7 mouse cellular contexts compared by ENCODE assay signal in genomic region chr16:23988466-23989208, GRCm38 (mm10). TPM values are rescaled to one million over a fixed set of nuclear protein-coding genes. Genes with fewer than 3 reads are reported as not detected.
DNase-seq lines count a peak whose midpoint lies in the region; ATAC-seq lines count a peak whose summit lies in the region.

Gm37419 (plus strand) TSS chr16:23988482.
Bcl6 (minus strand) TSS chr16:23988852.

- no peaks in the 10 kb centered on the region for H3K9me3 ChIP-seq in embryonic facial prominence, embryonic 13.5 days
- H3K9me3 ChIP-seq in limb, embryonic 13.5 days = no peaks in the 10 kb centered on the region
- no peaks in the 10 kb centered on the region for H3K9me3 ChIP-seq in midbrain, embryonic 15.5 days

- peak within 1 kb of the TSS; percentile 89 for H3K9ac ChIP-seq in embryonic facial prominence, embryonic 13.5 days
- peak within 1 kb of the TSS; percentile 89 for H3K9ac ChIP-seq in limb, embryonic 13.5 days
- peak within 1 kb of the TSS; percentile 74 for H3K9ac ChIP-seq in midbrain, embryonic 15.5 days

- peak within 1 kb of the TSS; percentile 92 for H3K4me2 ChIP-seq in embryonic facial prominence, embryonic 13.5 days
- H3K4me2 ChIP-seq in limb, embryonic 13.5 days (replicated peaks) = peak within 1 kb of the TSS; percentile 95
- peak within 1 kb of the TSS; percentile 92 for H3K4me2 ChIP-seq in midbrain, embryonic 15.5 days

- WGBS in embryonic facial prominence, embryonic 13.5 days = under 1% methylated on average over 68 of the region's 68 CpGs
- under 1% methylated on average over 68 of the region's 68 CpGs for WGBS in limb, embryonic 13.5 days
- under 1% methylated on average over 68 of the region's 68 CpGs for WGBS in midbrain, embryonic 15.5 days

- no peaks in the 10 kb centered on the region for H3K36me3 ChIP-seq in embryonic facial prominence, embryonic 13.5 days
- H3K36me3 ChIP-seq in limb, embryonic 13.5 days = no peaks in the 10 kb centered on the region
- no peaks in the 10 kb centered on the region for H3K36me3 ChIP-seq in midbrain, embryonic 15.5 days (replicated peaks)

- peaks cover 3% of the 10 kb centered on the region; the same call in 1 of the 2 replicates for H3K27me3 ChIP-seq in embryonic facial prominence, embryonic 13.5 days
- H3K27me3 ChIP-seq in limb, embryonic 13.5 days = peaks cover 2% of the 10 kb centered on the region; the same call in 1 of the 2 replicates
- H3K27me3 ChIP-seq in midbrain, embryonic 15.5 days (replicated peaks) = peaks cover 28% of the 10 kb centered on the region

- peak within 1 kb of the TSS; percentile 75 for H3K4me3 ChIP-seq in embryonic facial prominence, embryonic 13.5 days
- H3K4me3 ChIP-seq in limb, embryonic 13.5 days = peak within 1 kb of the TSS; percentile 75
- peak within 1 kb of the TSS; percentile 53 for H3K4me3 ChIP-seq in midbrain, embryonic 15.5 days

- DNase-seq in adrenal gland, postnatal 4 days (ENCODE audit: low spot score in 2 of 2) = peak; percentile 64 to 76
- DNase-seq in heart, adult 9 months (ENCODE audit: low spot score in 2 of 2) = peak; percentile 88 to 91
- DNase-seq in kidney, adult 9 months = peak; percentile 94
- peak; percentile 71 to 80 for DNase-seq in spleen, adult 18-20 months

- H3K27ac ChIP-seq in embryonic facial prominence, embryonic 13.5 days = peak within 1 kb of the TSS; percentile 98
- peak within 1 kb of the TSS; percentile 96 for H3K27ac ChIP-seq in limb, embryonic 13.5 days
- peak within 1 kb of the TSS; percentile 96 for H3K27ac ChIP-seq in midbrain, embryonic 15.5 days

- H3K4me1 ChIP-seq in embryonic facial prominence, embryonic 13.5 days = peaks cover 54% of the 10 kb centered on the region
- H3K4me1 ChIP-seq in limb, embryonic 13.5 days = peaks cover 55% of the 10 kb centered on the region
- peaks cover 31% of the 10 kb centered on the region for H3K4me1 ChIP-seq in midbrain, embryonic 15.5 days

- ATAC-seq in embryonic facial prominence, embryonic 13.5 days (ENCODE audit: insufficient number of reproducible peaks, insufficient read depth, low FRiP score, low TSS enrichment, low read depth) = peak; percentile 81
- peak; percentile 86 for ATAC-seq in limb, embryonic 13.5 days (ENCODE audit: low FRiP score, low read depth)
- ATAC-seq in midbrain, embryonic 15.5 days (replicated peaks) = peak; percentile 86

RNA-seq across cellular contexts. Expression of gene Gm37419, which starts in this region (rescaled TPM):
- not detected for total RNA-seq in adrenal gland, postnatal 4 days (2021)
- polyA plus RNA-seq in embryonic facial prominence, embryonic 13.5 days (2015; fragmentation: Nextera tagmentation; extraction: Ambion mirVana) = not detected in 2 replicates
- polyA plus RNA-seq in limb, embryonic 13.5 days (2015; fragmentation: Nextera tagmentation; extraction: Ambion mirVana) = not detected in 2 replicates
- polyA plus RNA-seq in midbrain, embryonic 15.5 days (2015; fragmentation: Nextera tagmentation; extraction: Ambion mirVana) = not detected in 2 replicates

RNA-seq across cellular contexts. Expression of gene Bcl6, which starts in this region (rescaled TPM):
- total RNA-seq in adrenal gland, postnatal 4 days (2021) = 10 to 100 TPM; 30.2 to 31.3 TPM
- 1.8 TPM in 2 replicates for polyA plus RNA-seq in embryonic facial prominence, embryonic 13.5 days (2015; fragmentation: Nextera tagmentation; extraction: Ambion mirVana)
- polyA plus RNA-seq in limb, embryonic 13.5 days (2015; fragmentation: Nextera tagmentation; extraction: Ambion mirVana) = 1.2 and 1.5 TPM in 2 replicates
- polyA plus RNA-seq in midbrain, embryonic 15.5 days (2015; fragmentation: Nextera tagmentation; extraction: Ambion mirVana) = 0.47 and 0.57 TPM in 2 replicates

Comparison
In these comparisons a context has a peak if more than half of its experiments do, and no peak if none do; other contexts are left out.
1. Peak in every context shown above with its lines: DNase-seq, ATAC-seq, H3K4me3 ChIP-seq and H3K27ac ChIP-seq.
2. Peak in ATAC-seq, H3K4me3 ChIP-seq, H3K27ac ChIP-seq, H3K9ac ChIP-seq and H3K4me2 ChIP-seq in midbrain, embryonic 15.5 days; RNA of the genes that start here not detected or under 1 TPM.